Mouse (Mus musculus): ENCODE results near the gene Nrip1. TPM values are rescaled to one million over a fixed set of nuclear protein-coding genes. Genes with fewer than 3 reads are reported as not detected.

Gene Nrip1
- polyA plus RNA-seq, 1 experiment: 15.3 TPM

DNA sequence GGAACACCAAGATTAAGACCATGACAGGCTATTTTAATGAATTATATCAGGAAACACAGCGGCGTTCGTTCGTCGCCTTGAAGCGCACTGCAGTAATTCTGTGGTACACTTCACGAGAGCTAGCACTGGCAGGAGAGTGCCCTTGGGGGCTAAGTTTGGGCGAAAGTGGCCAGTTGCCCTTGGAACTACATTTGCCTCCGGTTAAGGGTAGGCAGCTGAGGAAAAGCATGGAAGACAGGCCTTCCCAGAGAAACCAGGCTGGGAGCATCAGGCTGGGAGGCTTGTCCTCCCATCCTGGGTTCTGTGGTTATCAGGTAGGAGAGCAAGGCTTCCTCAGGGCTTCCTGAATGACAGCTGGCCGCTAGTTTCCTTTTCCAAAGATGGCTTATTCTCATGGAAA, 8.4 kb downstream of the Nrip1 start:
- Histone ChIP-seq H3K27ac (ENCODE audit: insufficient read depth, low read length) (peak overlapping the region; percentile 88), H3K27me3 (ENCODE audit: control insufficient read depth, insufficient read depth, low read length, poor library complexity, severe bottlenecking) (no peaks in the 10 kb centered on the region), H3K9me3 (replicated peaks; ENCODE audit: control insufficient read depth, insufficient read depth, low read length, poor library complexity, severe bottlenecking) (no peaks in the 10 kb centered on the region), H3K4me3 (ENCODE audit: low read depth, low read length) (0 out of 2 replicates have a peak overlapping the region, but pooled peaks have one; percentile 27), H3K36me3 (ENCODE audit: control insufficient read depth, insufficient read depth, low read length, poor library complexity, severe bottlenecking) (no peaks in the 10 kb centered on the region), H3K4me1 (ENCODE audit: control insufficient read depth, insufficient read depth, low read length) (peaks cover 5% of the 10 kb centered on the region), H3K9ac (ENCODE audit: low read depth, poor library complexity, severe bottlenecking) (no peak overlapping the region)
- TF ChIP-seq POLR2A (IDR thresholded peaks at IDR 0.05; ENCODE audit: insufficient read depth, low read length) (no peak), EP300 (IDR thresholded peaks at IDR 0.05; ENCODE audit: insufficient read depth, low read depth, low read length) (peak; percentile 75), CTCF (IDR thresholded peaks at IDR 0.05; ENCODE audit: low read depth, low read length) (no peak)

GRCm38 (mm10) chr16:76363641-76364040, 10.0 kb downstream of the Nrip1 start:
- H3K27ac ChIP-seq (ENCODE audit: insufficient read depth, low read length): no peak overlapping the region
- no peaks in the 10 kb centered on the region for H3K9me3 ChIP-seq (replicated peaks; ENCODE audit: control insufficient read depth, insufficient read depth, low read length, poor library complexity, severe bottlenecking)
- TF ChIP-seq POLR2A (IDR thresholded peaks at IDR 0.05; ENCODE audit: insufficient read depth, low read length): no peak
- no peak for TF ChIP-seq CTCF (IDR thresholded peaks at IDR 0.05; ENCODE audit: low read depth, low read length)
- TF ChIP-seq EP300 (IDR thresholded peaks at IDR 0.05; ENCODE audit: insufficient read depth, low read depth, low read length): no peak
- no peak overlapping the region for H3K9ac ChIP-seq (ENCODE audit: low read depth, poor library complexity, severe bottlenecking)
- H3K36me3 ChIP-seq (ENCODE audit: control insufficient read depth, insufficient read depth, low read length, poor library complexity, severe bottlenecking): no peaks in the 10 kb centered on the region
- H3K27me3 ChIP-seq (ENCODE audit: control insufficient read depth, insufficient read depth, low read length, poor library complexity, severe bottlenecking): no peaks in the 10 kb centered on the region
- H3K4me3 ChIP-seq (ENCODE audit: low read depth, low read length): no peak overlapping the region
- H3K4me1 ChIP-seq (ENCODE audit: control insufficient read depth, insufficient read depth, low read length): peaks cover 5% of the 10 kb centered on the region

- TF ChIP-seq POLR2A (IDR thresholded peaks at IDR 0.05; ENCODE audit: insufficient read depth, low read length): no peak
- TF ChIP-seq EP300 (IDR thresholded peaks at IDR 0.05; ENCODE audit: insufficient read depth, low read depth, low read length): no peak
- TF ChIP-seq CTCF (IDR thresholded peaks at IDR 0.05; ENCODE audit: low read depth, low read length): no peak
- no peak overlapping the region for H3K9ac ChIP-seq (ENCODE audit: low read depth, poor library complexity, severe bottlenecking)
- no peaks in the 10 kb centered on the region for H3K36me3 ChIP-seq (ENCODE audit: control insufficient read depth, insufficient read depth, low read length, poor library complexity, severe bottlenecking)
- H3K4me1 ChIP-seq (ENCODE audit: control insufficient read depth, insufficient read depth, low read length): peaks cover 5% of the 10 kb centered on the region
- no peak overlapping the region for H3K27ac ChIP-seq (ENCODE audit: insufficient read depth, low read length)
- H3K4me3 ChIP-seq (ENCODE audit: low read depth, low read length): no peak overlapping the region
- no peaks in the 10 kb centered on the region for H3K27me3 ChIP-seq (ENCODE audit: control insufficient read depth, insufficient read depth, low read length, poor library complexity, severe bottlenecking)
- H3K9me3 ChIP-seq (replicated peaks; ENCODE audit: control insufficient read depth, insufficient read depth, low read length, poor library complexity, severe bottlenecking): no peaks in the 10 kb centered on the region
Measured at GRCm38 (mm10) chr16:76362982-76363381, 10.6 kb downstream of the Nrip1 start.

DNA sequence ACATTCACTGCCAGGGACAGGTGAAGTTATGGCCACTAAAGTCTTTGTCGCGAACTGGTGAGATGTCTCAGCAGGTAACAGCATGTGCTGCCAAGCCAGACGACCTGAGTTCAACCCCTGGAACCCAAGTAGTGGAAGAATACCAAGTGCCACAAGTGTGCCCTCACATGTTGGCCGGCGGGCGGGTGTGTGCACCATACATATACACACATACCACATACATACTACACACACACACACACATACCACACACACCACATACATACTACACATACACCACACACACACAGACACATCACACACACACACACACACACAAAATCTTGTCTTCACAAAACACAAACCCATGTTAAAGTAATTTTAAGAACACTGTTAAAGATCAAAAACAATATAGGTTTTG, 13.2 kb downstream of the Nrip1 start:
- Histone ChIP-seq H3K4me3 (ENCODE audit: low read depth, low read length) (no peak overlapping the region), H3K27me3 (ENCODE audit: control insufficient read depth, insufficient read depth, low read length, poor library complexity, severe bottlenecking) (no peaks in the 10 kb centered on the region), H3K36me3 (ENCODE audit: control insufficient read depth, insufficient read depth, low read length, poor library complexity, severe bottlenecking) (no peaks in the 10 kb centered on the region), H3K4me1 (ENCODE audit: control insufficient read depth, insufficient read depth, low read length) (peaks cover 3% of the 10 kb centered on the region), H3K27ac (ENCODE audit: insufficient read depth, low read length) (no peak overlapping the region), H3K9ac (ENCODE audit: low read depth, poor library complexity, severe bottlenecking) (no peak overlapping the region), H3K9me3 (replicated peaks; ENCODE audit: control insufficient read depth, insufficient read depth, low read length, poor library complexity, severe bottlenecking) (no peaks in the 10 kb centered on the region)
- TF ChIP-seq EP300 (IDR thresholded peaks at IDR 0.05; ENCODE audit: insufficient read depth, low read depth, low read length) (no peak), POLR2A (IDR thresholded peaks at IDR 0.05; ENCODE audit: insufficient read depth, low read length) (no peak), CTCF (IDR thresholded peaks at IDR 0.05; ENCODE audit: low read depth, low read length) (no peak)

DNA sequence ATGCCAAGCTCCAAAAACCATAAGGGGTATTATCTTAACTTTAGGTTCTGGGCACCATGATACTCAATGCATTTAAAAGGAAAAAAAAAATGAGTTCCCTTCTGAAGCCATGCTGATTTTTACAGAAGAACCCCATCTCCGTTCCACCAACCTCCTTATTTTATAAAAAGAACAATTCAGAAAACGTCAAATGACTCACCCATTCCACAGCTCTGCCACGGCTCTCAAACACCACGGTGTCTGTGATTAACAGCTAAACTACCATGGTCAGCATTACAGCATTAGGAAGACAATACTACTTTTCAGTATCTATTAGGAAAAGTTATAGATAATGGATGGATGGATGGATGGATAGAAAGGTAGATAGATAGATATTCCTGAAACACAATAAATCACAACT, 14.9 kb downstream of the Nrip1 start:
- Histone ChIP-seq H3K4me3 (ENCODE audit: low read depth, low read length) (no peak overlapping the region), H3K27me3 (ENCODE audit: control insufficient read depth, insufficient read depth, low read length, poor library complexity, severe bottlenecking) (no peaks in the 10 kb centered on the region), H3K9me3 (replicated peaks; ENCODE audit: control insufficient read depth, insufficient read depth, low read length, poor library complexity, severe bottlenecking) (no peaks in the 10 kb centered on the region), H3K36me3 (ENCODE audit: control insufficient read depth, insufficient read depth, low read length, poor library complexity, severe bottlenecking) (no peaks in the 10 kb centered on the region), H3K27ac (ENCODE audit: insufficient read depth, low read length) (no peak overlapping the region), H3K4me1 (ENCODE audit: control insufficient read depth, insufficient read depth, low read length) (peaks cover 3% of the 10 kb centered on the region), H3K9ac (ENCODE audit: low read depth, poor library complexity, severe bottlenecking) (no peak overlapping the region)
- TF ChIP-seq POLR2A (IDR thresholded peaks at IDR 0.05; ENCODE audit: insufficient read depth, low read length) (no peak), EP300 (IDR thresholded peaks at IDR 0.05; ENCODE audit: insufficient read depth, low read depth, low read length) (no peak), CTCF (IDR thresholded peaks at IDR 0.05; ENCODE audit: low read depth, low read length) (no peak)

DNA sequence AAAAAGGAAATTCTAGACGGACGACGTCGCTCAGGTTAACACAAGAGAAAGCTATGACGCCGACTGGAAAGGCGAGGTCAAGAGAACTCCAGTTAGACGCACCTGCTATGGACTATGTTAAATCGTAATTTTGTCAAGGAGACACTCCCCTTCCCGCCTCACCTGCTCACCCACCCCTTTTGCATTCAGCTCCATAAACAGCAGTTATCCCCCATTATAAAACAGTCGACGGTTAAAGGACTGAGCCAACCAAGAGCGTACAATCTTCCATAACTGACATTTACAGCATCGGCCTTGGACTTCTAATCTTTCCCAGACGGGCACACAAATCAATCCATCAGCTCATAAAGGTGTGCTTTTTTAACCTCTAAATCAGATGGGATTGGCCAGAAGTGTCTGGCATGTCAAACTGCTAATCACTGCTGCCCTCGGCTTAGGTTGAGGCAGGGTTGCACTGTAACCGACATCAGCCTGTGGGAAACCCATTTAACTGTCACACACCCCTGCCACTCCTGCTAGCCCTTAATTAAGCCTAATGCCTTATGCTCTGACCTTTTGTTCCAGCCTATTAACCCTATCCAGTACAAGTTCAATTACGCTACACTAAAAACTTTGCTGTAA, 15.4 kb downstream of the Nrip1 start:
- H3K27me3 ChIP-seq (ENCODE audit: control insufficient read depth, insufficient read depth, low read length, poor library complexity, severe bottlenecking): no peaks in the 10 kb centered on the region
- H3K9ac ChIP-seq (ENCODE audit: low read depth, poor library complexity, severe bottlenecking): no peak overlapping the region
- no peaks in the 10 kb centered on the region for H3K9me3 ChIP-seq (replicated peaks; ENCODE audit: control insufficient read depth, insufficient read depth, low read length, poor library complexity, severe bottlenecking)
- no peaks in the 10 kb centered on the region for H3K36me3 ChIP-seq (ENCODE audit: control insufficient read depth, insufficient read depth, low read length, poor library complexity, severe bottlenecking)
- no peak overlapping the region for H3K27ac ChIP-seq (ENCODE audit: insufficient read depth, low read length)
- H3K4me1 ChIP-seq (ENCODE audit: control insufficient read depth, insufficient read depth, low read length): peaks cover 3% of the 10 kb centered on the region
- H3K4me3 ChIP-seq (ENCODE audit: low read depth, low read length): no peak overlapping the region
- TF ChIP-seq CTCF (IDR thresholded peaks at IDR 0.05; ENCODE audit: low read depth, low read length): no peak
